Mouse (Mus musculus): Measurements from ENCODE around the gene Rxra. TPM values are rescaled to one million over a fixed set of nuclear protein-coding genes. Genes with fewer than 3 reads are reported as not detected.

The Rxra gene
- total and polyA plus RNA-seq, 2 experiments from 2014 or later: 2.3 to 20.2 TPM

DNA sequence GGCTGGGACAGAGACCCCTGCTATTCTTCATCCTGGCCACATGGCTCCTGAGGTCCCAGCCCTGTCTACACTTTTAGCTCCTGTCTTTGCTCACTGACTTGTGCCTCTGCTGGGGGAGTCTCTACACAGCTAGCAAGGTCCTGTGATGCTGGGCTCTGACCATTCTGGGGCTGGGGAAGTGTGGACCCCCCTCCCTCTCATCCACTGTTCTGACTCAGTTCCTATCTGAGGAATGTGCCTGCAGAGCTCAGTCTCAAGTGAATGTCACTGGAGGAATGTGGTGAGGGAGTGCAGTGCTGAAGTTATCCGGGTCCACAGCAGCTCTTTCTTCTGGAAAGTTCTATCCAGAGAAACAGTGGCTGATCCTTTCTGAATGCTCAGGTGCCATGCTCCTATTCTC lies 39.4 kb upstream of the Rxra start:
- ATAC-seq (ENCODE audit: low FRiP score) (no peak), DNase-seq (ENCODE audit: low spot score) (no peak)
- H3K4me1 ChIP-seq (ENCODE audit: insufficient read depth, low read length): no peaks in the 10 kb centered on the region
- H3K9me3 ChIP-seq (ENCODE audit: low read length): no peaks in the 10 kb centered on the region
- H3K36me3 ChIP-seq (ENCODE audit: insufficient read depth, low read length): no peaks in the 10 kb centered on the region
- H3K27me3 ChIP-seq (ENCODE audit: insufficient read depth, low read length): no peaks in the 10 kb centered on the region
- WGBS: 75% methylated on average over 1 of the region's 1 CpGs
- H3K4me3 ChIP-seq (ENCODE audit: low read depth, low read length): no peak overlapping the region
- H3K4me2 ChIP-seq (ENCODE audit: low read depth, low read length, poor library complexity, severe bottlenecking): no peak overlapping the region
- no peak for TF ChIP-seq CTCF (IDR thresholded peaks at IDR 0.05)
- no peak overlapping the region for H3K9ac ChIP-seq (replicated peaks; ENCODE audit: low read length, poor library complexity, severe bottlenecking)
- H3K27ac ChIP-seq (ENCODE audit: low read depth, low read length): no peak overlapping the region

DNA sequence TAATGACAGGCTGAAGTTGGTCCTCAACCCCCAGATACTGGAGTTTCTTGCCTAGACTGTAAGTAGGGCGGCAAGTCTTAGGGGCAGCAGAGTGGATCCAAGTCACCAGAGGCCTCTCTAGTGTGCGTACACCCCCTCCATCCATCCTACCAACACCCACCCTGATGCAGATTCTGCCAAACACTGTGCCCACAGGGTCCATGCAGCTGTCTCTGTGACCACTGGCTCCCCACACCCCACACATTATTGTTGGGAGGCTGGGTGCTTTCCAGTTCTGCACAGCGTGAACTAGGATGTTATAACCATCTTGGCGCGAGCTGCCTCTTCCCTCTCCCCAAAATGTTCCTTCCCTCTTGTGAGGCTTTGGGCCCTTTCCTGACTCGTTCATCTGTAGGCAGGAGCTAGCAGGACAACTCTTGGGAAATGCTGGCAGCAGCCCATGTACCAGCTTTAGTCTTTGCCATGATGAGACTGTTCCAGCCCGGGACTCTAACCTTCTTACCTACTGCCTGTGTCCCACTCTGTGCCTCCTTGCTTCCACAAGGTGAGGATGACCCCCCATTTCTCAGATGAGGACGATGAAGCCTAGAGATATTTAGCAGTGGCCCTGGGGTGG lies 38.9 kb upstream of the Rxra start:
- ATAC-seq (ENCODE audit: low FRiP score) (no peak), DNase-seq (ENCODE audit: low spot score) (no peak)
- H3K9ac ChIP-seq (replicated peaks; ENCODE audit: low read length, poor library complexity, severe bottlenecking): no peak overlapping the region
- no peaks in the 10 kb centered on the region for H3K27me3 ChIP-seq (ENCODE audit: insufficient read depth, low read length)
- TF ChIP-seq CTCF (IDR thresholded peaks at IDR 0.05): no peak
- H3K36me3 ChIP-seq (ENCODE audit: insufficient read depth, low read length): no peaks in the 10 kb centered on the region
- 86% methylated on average over 8 of the region's 8 CpGs for WGBS
- H3K27ac ChIP-seq (ENCODE audit: low read depth, low read length): no peak overlapping the region
- no peak overlapping the region for H3K4me2 ChIP-seq (ENCODE audit: low read depth, low read length, poor library complexity, severe bottlenecking)
- no peak overlapping the region for H3K4me3 ChIP-seq (ENCODE audit: low read depth, low read length)
- H3K4me1 ChIP-seq (ENCODE audit: insufficient read depth, low read length): no peaks in the 10 kb centered on the region
- no peaks in the 10 kb centered on the region for H3K9me3 ChIP-seq (ENCODE audit: low read length)

DNA sequence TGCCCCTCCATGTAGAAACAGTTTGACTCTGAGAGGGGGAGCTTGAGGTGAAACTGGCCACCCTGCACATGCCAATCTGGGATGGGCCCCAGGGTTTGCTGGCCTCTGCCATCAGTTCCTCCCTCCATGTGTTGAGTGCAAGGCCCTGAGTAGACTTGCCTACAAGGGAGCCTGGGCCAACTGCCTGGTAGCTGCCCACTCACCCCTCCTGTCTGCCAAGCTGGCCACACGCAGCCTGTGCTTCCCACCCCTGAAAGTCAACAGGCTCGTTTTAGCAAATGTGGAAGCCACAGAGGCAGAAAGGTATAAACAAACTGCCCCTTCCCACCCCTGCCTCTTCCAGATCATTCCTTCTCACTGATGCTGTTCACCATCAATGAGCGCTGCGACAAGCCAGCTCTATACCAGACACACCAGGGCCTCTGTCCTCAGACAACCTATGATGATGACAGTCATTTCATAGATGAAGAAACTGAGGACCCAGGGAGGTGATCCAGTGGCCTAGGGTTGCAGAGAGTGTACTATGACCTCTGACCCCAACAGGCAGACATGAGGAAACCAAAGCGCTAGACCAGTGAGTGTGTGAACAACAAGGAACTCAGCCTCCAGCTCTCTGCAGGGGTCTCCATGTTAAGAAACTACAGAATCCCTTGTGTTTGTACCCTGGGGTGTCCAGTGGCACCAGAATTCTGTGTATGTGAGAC lies 36.5 kb upstream of the Rxra start:
- H3K36me3 ChIP-seq (ENCODE audit: insufficient read depth, low read length): no peaks in the 10 kb centered on the region
- H3K4me3 ChIP-seq (ENCODE audit: low read depth, low read length): no peak overlapping the region
- no peak for TF ChIP-seq CTCF (IDR thresholded peaks at IDR 0.05)
- no peaks in the 10 kb centered on the region for H3K9me3 ChIP-seq (ENCODE audit: low read length)
- no peaks in the 10 kb centered on the region for H3K27me3 ChIP-seq (ENCODE audit: insufficient read depth, low read length)
- H3K4me2 ChIP-seq (ENCODE audit: low read depth, low read length, poor library complexity, severe bottlenecking): no peak overlapping the region
- H3K9ac ChIP-seq (replicated peaks; ENCODE audit: low read length, poor library complexity, severe bottlenecking): no peak overlapping the region
- H3K27ac ChIP-seq (ENCODE audit: low read depth, low read length): no peak overlapping the region
- WGBS: 90% methylated on average over 5 of the region's 5 CpGs
- ATAC-seq (ENCODE audit: low FRiP score): no peak
- no peaks in the 10 kb centered on the region for H3K4me1 ChIP-seq (ENCODE audit: insufficient read depth, low read length)
- DNase-seq (ENCODE audit: low spot score): no peak

DNA sequence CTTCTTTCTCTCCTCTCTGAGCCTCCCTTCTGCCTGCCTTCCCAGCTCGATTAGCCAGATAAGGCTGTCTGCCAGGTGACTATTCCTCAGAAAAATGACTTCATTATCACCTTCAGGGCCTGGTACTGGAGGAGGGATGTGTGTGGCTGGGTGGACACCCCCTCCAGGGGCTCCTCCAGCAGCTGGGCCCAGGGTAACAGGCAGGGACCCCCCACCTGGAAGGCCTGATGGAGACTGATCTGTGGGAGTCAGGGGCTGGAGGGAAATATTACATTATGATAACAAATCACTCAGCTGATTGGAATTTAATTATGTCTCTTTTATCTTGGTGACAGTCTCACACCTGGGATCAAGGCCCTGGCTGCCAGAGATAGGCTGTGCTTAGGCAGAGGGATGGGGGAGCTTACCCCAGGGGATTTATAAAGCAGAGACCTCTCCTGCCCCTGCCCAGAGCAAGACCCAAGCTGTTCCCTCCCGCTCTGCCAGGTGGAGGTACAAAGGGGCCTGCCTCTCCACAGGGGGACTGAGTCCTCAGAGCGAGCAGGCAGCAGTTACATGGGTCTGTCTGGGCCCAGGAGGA lies 35.2 kb upstream of the Rxra start:
- no peaks in the 10 kb centered on the region for H3K36me3 ChIP-seq (ENCODE audit: insufficient read depth, low read length)
- peak; percentile 26 for DNase-seq (ENCODE audit: low spot score)
- no peaks in the 10 kb centered on the region for H3K27me3 ChIP-seq (ENCODE audit: insufficient read depth, low read length)
- no peaks in the 10 kb centered on the region for H3K9me3 ChIP-seq (ENCODE audit: low read length)
- ATAC-seq (ENCODE audit: low FRiP score): no peak
- H3K4me3 ChIP-seq (ENCODE audit: low read depth, low read length): no peak overlapping the region
- H3K4me1 ChIP-seq (ENCODE audit: insufficient read depth, low read length): no peaks in the 10 kb centered on the region
- TF ChIP-seq CTCF (IDR thresholded peaks at IDR 0.05): no peak
- 0 out of 2 replicates have a peak overlapping the region, but pooled peaks have one; percentile 8 for H3K9ac ChIP-seq (replicated peaks; ENCODE audit: low read length, poor library complexity, severe bottlenecking)
- no peak overlapping the region for H3K27ac ChIP-seq (ENCODE audit: low read depth, low read length)
- H3K4me2 ChIP-seq (ENCODE audit: low read depth, low read length, poor library complexity, severe bottlenecking): no peak overlapping the region
- 39% methylated on average over 3 of the region's 3 CpGs for WGBS

DNA sequence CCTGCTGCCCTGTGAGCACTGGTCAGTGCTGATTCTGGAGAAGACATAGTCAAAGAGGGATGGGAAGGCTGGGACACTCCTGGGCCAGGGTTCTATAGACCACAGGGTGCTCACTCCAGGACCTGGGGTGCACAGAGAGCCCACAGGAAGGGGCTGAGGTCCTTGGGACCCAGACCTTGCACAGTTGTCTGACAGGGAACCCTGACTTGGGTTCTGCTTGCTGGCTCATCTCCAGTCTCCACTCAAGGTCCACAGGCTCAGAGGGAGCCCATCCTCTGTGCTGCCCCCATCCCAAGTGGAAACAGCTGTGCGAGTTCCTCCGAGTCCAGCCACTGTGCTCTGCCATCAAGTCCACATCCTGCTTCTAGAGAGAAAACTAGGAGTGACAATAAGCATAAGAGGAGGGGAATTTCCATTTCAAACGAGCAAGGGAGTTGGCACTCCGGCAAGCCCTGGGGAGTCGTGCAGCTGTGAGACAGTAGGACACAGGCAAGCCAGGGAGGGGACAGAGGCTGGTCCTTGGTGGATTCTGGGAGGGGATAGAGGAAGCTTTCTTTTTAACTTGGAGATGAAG lies 31.6 kb upstream of the Rxra start:
- Histone ChIP-seq H3K4me3 (ENCODE audit: low read depth, low read length) (no peak overlapping the region), H3K27me3 (ENCODE audit: insufficient read depth, low read length) (no peaks in the 10 kb centered on the region), H3K27ac (ENCODE audit: low read depth, low read length) (no peak overlapping the region), H3K36me3 (ENCODE audit: insufficient read depth, low read length) (no peaks in the 10 kb centered on the region), H3K9me3 (ENCODE audit: low read length) (no peaks in the 10 kb centered on the region), H3K4me2 (ENCODE audit: low read depth, low read length, poor library complexity, severe bottlenecking) (no peak overlapping the region), H3K9ac (replicated peaks; ENCODE audit: low read length, poor library complexity, severe bottlenecking) (no peak overlapping the region), H3K4me1 (ENCODE audit: insufficient read depth, low read length) (no peaks in the 10 kb centered on the region)
- no peak for TF ChIP-seq CTCF (IDR thresholded peaks at IDR 0.05)
- DNase-seq (ENCODE audit: low spot score): no peak
- 29% methylated on average over 5 of the region's 5 CpGs for WGBS
- ATAC-seq (ENCODE audit: low FRiP score): no peak

DNA sequence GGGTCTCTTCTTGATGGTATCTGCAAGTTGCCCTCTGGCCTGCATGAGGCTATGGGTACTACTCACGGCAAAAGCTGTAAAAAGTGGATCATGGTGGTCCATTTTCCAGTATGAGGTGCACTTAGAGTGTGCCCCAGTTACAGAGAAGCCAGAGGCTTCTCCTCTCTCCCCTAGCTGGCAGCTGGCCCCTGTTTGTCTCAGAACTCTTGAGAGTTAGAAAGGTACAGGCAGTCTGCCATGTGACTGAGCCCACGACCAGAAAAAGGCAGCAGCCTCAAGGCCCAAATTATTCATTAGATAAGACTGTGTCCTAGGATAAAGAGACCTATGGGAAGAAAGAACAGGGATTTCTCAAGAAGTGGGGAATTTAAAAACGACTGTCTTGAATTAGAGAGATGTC lies 30.8 kb upstream of the Rxra start:
- no peak for TF ChIP-seq CTCF (IDR thresholded peaks at IDR 0.05)
- Histone ChIP-seq H3K27me3 (ENCODE audit: insufficient read depth, low read length) (no peaks in the 10 kb centered on the region), H3K4me3 (ENCODE audit: low read depth, low read length) (no peak overlapping the region), H3K36me3 (ENCODE audit: insufficient read depth, low read length) (no peaks in the 10 kb centered on the region), H3K9ac (replicated peaks; ENCODE audit: low read length, poor library complexity, severe bottlenecking) (no peak overlapping the region), H3K4me2 (ENCODE audit: low read depth, low read length, poor library complexity, severe bottlenecking) (no peak overlapping the region), H3K4me1 (ENCODE audit: insufficient read depth, low read length) (no peaks in the 10 kb centered on the region), H3K27ac (ENCODE audit: low read depth, low read length) (no peak overlapping the region), H3K9me3 (ENCODE audit: low read length) (no peaks in the 10 kb centered on the region)
- no peak for ATAC-seq (ENCODE audit: low FRiP score)
- no peak for DNase-seq (ENCODE audit: low spot score)
- 54% methylated on average over 3 of the region's 3 CpGs for WGBS
